Mouse (Mus musculus) midbrain, embryonic 14.5 days (tissue): ENCODE measurements around the gene Trh. TPM values are rescaled to one million over a fixed set of nuclear protein-coding genes. Genes with fewer than 3 reads are reported as not detected.

Source experiments
- ATAC-seq: fragments of 200-750 bp; cut with Nextera tagmentation; 2 replicates; pipeline ENCODE4 v1.8.0; 2017; ENCODE audit warnings: moderate number of reproducible peaks, moderate library complexity; ENCODE audit not compliant: low FRiP score, low TSS enrichment
- DNase-seq: peaks from one replicate; pipeline ENCODE4 v3.0.0-alpha.2; 2015
- H3K27ac ChIP-seq: fragments of 300-500 bp; sonication (generic); replicated peaks from 2 replicates; pipeline ENCODE4 v1.5.1; 2014; ENCODE audit warnings: mild to moderate bottlenecking, low read depth, low read length, moderate library complexity
- H3K27me3 ChIP-seq: fragments of 300-500 bp; sonication (generic); 2 replicates; pipeline ENCODE4 v1.6.1; 2014; ENCODE audit warnings: low read length, control low read depth, mixed read lengths; ENCODE audit not compliant: control insufficient read depth, insufficient read depth
- H3K36me3 ChIP-seq: fragments of 300-500 bp; sonication (generic); 2 replicates; pipeline ENCODE4 v1.6.1; 2014; ENCODE audit warnings: low read length, control low read depth; ENCODE audit not compliant: control insufficient read depth, insufficient read depth
- H3K4me1 ChIP-seq: fragments of 300-500 bp; sonication (generic); 2 replicates; pipeline ENCODE4 v1.6.1; 2014; ENCODE audit warnings: mild to moderate bottlenecking, antibody characterized with exemption, low read length, control low read depth; ENCODE audit not compliant: control insufficient read depth, insufficient read depth
- H3K4me2 ChIP-seq: fragments of 300-500 bp; sonication (generic); 2 replicates; pipeline ENCODE4 v1.6.1; 2014; ENCODE audit warnings: mild to moderate bottlenecking, low read length, moderate library complexity
- H3K4me3 ChIP-seq: fragments of 300-500 bp; sonication (generic); replicated peaks from 2 replicates; pipeline ENCODE4 v1.5.1; 2014; ENCODE audit warnings: low read depth, low read length
- H3K9ac ChIP-seq: fragments of 300-500 bp; sonication (generic); replicated peaks from 2 replicates; pipeline ENCODE4 v1.6.1; 2014; ENCODE audit warnings: mild to moderate bottlenecking, low read length, moderate library complexity
- H3K9me3 ChIP-seq: fragments of 300-500 bp; sonication (generic); 2 replicates; pipeline ENCODE4 v1.6.1; 2016; ENCODE audit warnings: low read length, control low read depth, mixed read lengths; ENCODE audit not compliant: control insufficient read depth
- WGBS: fragments of 180-500 bp; shearing (Covaris S2); extraction: QIAGEN DNeasy Blood & Tissue Kit; methylation state at CpG from one replicate; pipeline ENCODE4 v1.1.7; 2014; 5-methylcytosine and 5-hydroxymethylcytosine counted together
- polyA plus RNA-seq: library from polyadenylated mRNA; unstranded; fragments of >200 nt; fragmentation: Nextera tagmentation; extraction: Ambion mirVana; gene quantifications from 2 replicates; pipeline ENCODE4 v1.2.1, GENCODE M21; 2014

Trh gene
- polyA plus RNA-seq = 0.55 and 1.1 TPM in 2 replicates

DNA sequence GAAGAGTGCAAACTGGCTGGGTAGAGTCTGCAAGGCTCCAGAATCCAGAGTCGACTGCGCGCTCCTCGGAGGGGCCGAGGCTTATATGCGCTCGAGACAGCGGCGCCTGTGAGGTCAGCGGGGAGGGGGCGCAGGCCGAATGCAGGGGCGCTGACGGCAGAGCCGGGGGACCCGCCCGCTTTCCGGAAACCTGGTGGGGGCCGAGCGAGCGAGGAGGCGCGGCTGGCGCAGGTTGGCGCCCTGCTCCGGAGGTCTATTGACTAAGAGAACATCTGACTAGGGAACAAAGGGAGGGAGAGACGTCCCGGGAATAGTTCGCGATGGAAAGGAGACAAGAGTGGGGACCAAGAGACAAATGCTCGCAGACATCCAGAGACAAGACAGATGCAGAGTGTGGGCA, at the start of gene Trh:
Gene Trh (minus strand): TSS at position 60 of the 400 bp plus-strand sequence.
- ATAC-seq (no peak), DNase-seq (peak; percentile 39)
- WGBS = 1% methylated on average over 31 of the region's 31 CpGs
- no peaks in the 10 kb centered on the region for H3K36me3 ChIP-seq
- H3K9ac ChIP-seq = peak within 1 kb of the TSS; percentile 51
- peak within 1 kb of the TSS; percentile 34 for H3K4me3 ChIP-seq
- H3K27me3 ChIP-seq = peaks cover 7% of the 10 kb centered on the region
- H3K4me1 ChIP-seq = 0 out of 2 replicates have a peak, but pooled peaks cover 3% of the 10 kb centered on the region
- no peak within 1 kb of the TSS for H3K27ac ChIP-seq
- H3K9me3 ChIP-seq = no peaks in the 10 kb centered on the region
- H3K4me2 ChIP-seq = peak within 1 kb of the TSS; percentile 66

DNA sequence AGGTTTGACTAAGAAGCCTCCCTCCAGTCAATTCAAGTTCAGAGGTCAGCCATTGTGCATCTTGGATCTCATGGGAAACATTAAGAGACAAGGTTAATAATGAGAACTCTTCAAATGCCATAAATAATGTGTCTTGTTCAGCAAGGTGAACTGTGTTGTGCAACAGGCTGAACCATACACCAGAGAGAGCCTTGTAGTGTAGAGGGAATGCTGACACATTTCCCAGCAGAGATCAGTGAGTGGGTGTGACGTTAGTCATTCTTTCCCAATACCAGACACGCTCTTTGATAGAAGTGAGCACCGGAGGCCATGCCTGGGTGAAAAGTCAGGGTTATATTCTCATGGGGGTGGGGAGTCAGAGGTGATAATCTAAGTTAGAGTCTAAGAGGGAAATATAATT, 46.4 kb upstream of the Trh start:
- H3K27me3 ChIP-seq = no peaks in the 10 kb centered on the region
- DNase-seq (no peak), ATAC-seq (no peak)

DNA sequence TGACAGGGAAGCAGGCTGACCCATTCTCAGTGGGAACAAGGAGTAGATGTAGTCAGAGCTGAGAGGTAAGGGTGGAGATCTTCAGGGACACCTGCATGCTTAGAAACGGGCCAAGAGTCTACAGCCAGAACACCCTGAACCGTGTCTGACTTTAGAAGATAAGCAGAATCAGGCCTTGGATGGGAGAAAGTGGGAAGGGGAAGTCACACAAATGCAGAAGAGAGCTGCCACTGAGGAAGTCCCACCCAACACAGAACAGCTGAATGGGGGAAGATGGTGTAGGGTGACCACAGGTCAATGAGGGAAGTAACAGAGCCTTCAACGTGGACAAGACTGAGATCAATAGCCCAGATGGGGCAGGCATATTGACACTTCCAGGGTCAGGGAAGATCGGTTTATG, 42.4 kb upstream of the Trh start:
- no peaks in the 10 kb centered on the region for H3K27me3 ChIP-seq
- ATAC-seq = no peak
- H3K4me1 ChIP-seq = no peaks in the 10 kb centered on the region
- H3K9me3 ChIP-seq = no peaks in the 10 kb centered on the region
- H3K4me2 ChIP-seq = no peak overlapping the region
- no peak for DNase-seq
- H3K4me3 ChIP-seq = no peak overlapping the region
- no peaks in the 10 kb centered on the region for H3K36me3 ChIP-seq
- no peak overlapping the region for H3K9ac ChIP-seq
- WGBS = 61% methylated on average over 4 of the region's 4 CpGs
- H3K27ac ChIP-seq = no peak overlapping the region

More for the DNA sequence above, 46.4 kb upstream of the Trh start:
- Histone ChIP-seq H3K36me3 (no peaks in the 10 kb centered on the region), H3K27ac (no peak overlapping the region), H3K4me1 (no peaks in the 10 kb centered on the region), H3K9me3 (no peaks in the 10 kb centered on the region), H3K4me2 (no peak overlapping the region), H3K9ac (no peak overlapping the region), H3K4me3 (no peak overlapping the region)
- 84% methylated on average over 3 of the region's 3 CpGs for WGBS

DNA sequence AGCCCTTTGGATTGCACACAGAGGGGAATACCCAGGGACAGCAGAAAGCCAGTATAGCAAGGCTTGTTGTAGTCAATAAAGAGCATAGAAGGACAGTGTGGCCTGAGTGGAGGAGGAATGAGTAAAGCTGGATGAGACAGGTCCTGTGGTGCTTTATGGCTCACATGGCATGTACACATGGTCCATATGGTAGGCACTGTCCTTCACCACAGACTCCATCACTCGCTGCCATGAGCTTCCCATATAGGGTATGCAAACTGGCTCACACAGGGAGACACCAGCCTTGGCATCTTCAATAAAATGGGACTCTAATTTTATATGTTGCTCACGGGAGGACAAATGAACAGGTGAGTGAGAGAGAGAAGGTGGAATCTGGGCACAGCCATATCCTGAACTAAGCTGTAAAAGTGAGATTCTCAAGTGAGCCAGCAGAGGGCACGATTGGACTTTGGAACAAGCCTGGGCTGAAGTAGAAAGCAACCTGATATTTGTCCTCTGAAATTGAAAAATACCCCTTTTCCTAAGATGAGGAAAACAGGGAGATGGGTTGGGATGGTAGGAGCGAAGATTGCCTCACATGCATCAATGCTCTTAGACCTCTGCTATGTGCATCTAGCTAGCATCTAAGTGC, 41.9 kb upstream of the Trh start:
- Histone ChIP-seq H3K4me1 (no peaks in the 10 kb centered on the region), H3K9me3 (no peaks in the 10 kb centered on the region), H3K4me3 (no peak overlapping the region), H3K4me2 (no peak overlapping the region), H3K27me3 (no peaks in the 10 kb centered on the region), H3K36me3 (no peaks in the 10 kb centered on the region), H3K27ac (no peak overlapping the region), H3K9ac (no peak overlapping the region)
- WGBS = 28% methylated on average over 4 of the region's 4 CpGs
- ATAC-seq (no peak), DNase-seq (peak; percentile 91)

DNA sequence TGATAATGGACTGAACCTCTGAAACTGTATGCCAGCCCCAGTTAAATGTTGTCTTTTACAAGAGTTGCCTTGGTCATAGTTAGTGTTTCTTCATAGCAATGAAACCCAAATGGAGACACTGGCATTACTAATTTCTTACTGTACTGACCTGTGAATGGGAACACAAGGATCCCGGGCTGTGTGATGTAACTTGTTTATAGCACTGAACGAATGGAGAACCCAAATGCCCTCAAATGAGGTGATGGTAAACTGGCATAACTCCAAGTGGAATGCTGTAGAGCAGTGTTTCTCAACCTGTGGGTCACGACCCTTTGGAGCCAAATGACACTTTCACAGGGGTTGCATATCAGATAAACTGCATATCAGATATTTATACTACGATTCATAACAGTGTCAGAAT, 41.1 kb upstream of the Trh start:
- DNase-seq (no peak), ATAC-seq (no peak)
- no peaks in the 10 kb centered on the region for H3K27me3 ChIP-seq
- no peaks in the 10 kb centered on the region for H3K9me3 ChIP-seq
- H3K4me3 ChIP-seq = no peak overlapping the region
- WGBS = 78% methylated on average over 4 of the region's 4 CpGs
- no peak overlapping the region for H3K4me2 ChIP-seq
- H3K4me1 ChIP-seq = no peaks in the 10 kb centered on the region
- H3K9ac ChIP-seq = no peak overlapping the region
- no peaks in the 10 kb centered on the region for H3K36me3 ChIP-seq
- H3K27ac ChIP-seq = no peak overlapping the region

DNA sequence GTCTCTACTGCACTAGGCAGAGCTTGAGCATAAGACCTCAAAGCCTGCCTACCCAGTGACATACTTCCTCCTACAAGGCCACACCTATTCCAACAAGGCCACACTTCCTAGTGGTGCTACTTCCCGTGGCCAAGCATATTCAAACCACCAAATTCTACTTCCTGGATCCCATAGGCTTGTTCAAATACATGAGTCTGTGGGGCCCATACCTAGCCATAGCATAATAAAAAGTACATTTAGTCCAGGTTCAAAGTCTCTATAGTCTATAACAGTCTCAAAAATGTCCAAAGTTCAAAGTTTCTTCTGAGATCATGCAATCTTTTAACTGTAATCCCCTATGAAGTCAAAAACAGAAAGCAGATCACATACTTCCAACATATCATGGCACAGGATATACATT, 32.7 kb upstream of the Trh start:
- Histone ChIP-seq H3K4me3 (no peak overlapping the region), H3K9me3 (no peaks in the 10 kb centered on the region), H3K4me1 (peaks cover 5% of the 10 kb centered on the region; the same call in 1 of the 2 replicates), H3K27me3 (no peaks in the 10 kb centered on the region), H3K36me3 (no peaks in the 10 kb centered on the region), H3K9ac (no peak overlapping the region), H3K27ac (no peak overlapping the region), H3K4me2 (no peak overlapping the region)
- no peak for ATAC-seq
- no peak for DNase-seq
- 88% methylated on average over 1 of the region's 1 CpGs for WGBS

DNA sequence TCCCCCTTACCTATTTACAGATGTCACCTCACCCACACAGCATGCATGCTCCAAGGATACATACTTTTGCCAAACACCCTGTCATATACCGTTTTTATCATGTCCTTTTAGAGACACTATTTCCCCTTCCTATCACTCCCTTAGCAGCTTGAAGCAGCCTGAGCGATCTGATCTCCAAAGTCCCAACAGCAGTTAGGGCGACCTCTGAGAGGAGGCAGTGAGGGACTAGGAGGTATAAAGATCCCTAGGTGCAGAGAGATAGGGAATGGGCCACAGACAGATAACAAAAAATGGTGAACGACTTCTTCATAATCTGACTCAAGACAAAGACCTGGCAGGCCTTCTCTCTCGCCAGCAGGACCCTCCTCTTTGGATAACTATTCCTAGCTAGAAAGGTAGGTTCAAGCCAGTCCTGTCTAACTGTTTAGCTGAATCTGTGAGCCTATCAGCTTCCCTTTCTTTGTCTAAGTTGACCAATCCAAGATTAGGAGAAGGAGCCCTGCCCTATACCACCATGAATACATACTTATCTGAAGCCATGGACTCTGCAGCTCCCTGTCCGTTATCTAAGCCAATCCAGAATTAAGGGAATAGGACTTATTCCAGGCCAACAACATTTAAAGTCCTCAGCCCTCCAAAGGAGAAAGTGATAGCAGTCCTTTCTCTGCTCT, 29.3 kb upstream of the Trh start:
- Histone ChIP-seq H3K9me3 (no peaks in the 10 kb centered on the region), H3K9ac (no peak overlapping the region), H3K4me2 (no peak overlapping the region), H3K36me3 (no peaks in the 10 kb centered on the region), H3K4me1 (peaks cover 5% of the 10 kb centered on the region; the same call in 1 of the 2 replicates), H3K27ac (no peak overlapping the region), H3K4me3 (no peak overlapping the region), H3K27me3 (no peaks in the 10 kb centered on the region)
- 74% methylated on average over 6 of the region's 6 CpGs for WGBS
- DNase-seq = no peak
- no peak for ATAC-seq

DNA sequence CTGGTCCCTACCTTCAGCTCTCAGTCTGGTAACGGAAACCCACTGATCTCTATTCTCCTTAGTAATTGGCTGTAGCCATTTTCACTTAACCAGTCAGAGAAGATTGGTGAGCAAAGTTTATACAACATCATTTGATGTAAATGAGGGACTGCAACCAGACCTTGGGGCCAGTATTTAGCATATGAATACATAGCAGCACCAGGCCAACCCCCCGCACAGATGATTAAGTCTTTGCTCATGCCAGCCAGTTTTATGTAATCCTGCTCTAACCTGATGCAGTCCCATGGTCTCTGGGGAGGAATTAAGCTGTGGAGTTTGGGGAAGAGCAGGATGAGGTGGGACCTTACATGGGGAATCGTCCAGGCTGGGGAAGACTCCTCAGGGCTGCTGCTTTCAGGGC, 28.2 kb upstream of the Trh start:
- Histone ChIP-seq H3K4me1 (peaks cover 5% of the 10 kb centered on the region; the same call in 1 of the 2 replicates), H3K9me3 (no peaks in the 10 kb centered on the region), H3K27me3 (no peaks in the 10 kb centered on the region), H3K27ac (no peak overlapping the region), H3K9ac (no peak overlapping the region), H3K4me2 (no peak overlapping the region), H3K4me3 (no peak overlapping the region), H3K36me3 (no peaks in the 10 kb centered on the region)
- peak; percentile 43 for DNase-seq
- WGBS = 29% methylated on average over 3 of the region's 3 CpGs
- no peak for ATAC-seq

DNA sequence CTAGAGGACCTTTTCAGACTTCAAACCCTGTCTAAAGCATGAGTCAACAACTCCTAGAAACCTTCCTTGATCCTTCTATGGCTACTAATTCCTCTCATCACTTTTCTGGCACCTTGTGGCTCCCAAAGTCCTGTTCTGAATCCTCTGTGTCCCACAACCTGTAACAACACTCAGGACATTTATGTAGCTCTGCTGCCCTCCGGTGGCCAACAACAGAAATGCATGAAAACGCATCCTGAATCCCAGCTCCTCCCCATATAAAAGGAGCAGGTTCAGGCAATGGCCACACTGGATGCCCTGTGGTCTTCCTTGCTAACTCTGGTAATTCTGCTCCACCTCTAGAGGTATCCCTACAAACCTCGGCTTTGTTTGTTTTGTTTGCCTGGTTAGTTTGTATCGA, 24.6 kb upstream of the Trh start:
- H3K9me3 ChIP-seq = no peaks in the 10 kb centered on the region
- ATAC-seq (no peak), DNase-seq (peak; percentile 89)
- WGBS = 11% methylated on average over 4 of the region's 4 CpGs
- H3K27ac ChIP-seq = no peak overlapping the region
- no peak overlapping the region for H3K9ac ChIP-seq
- peaks cover 5% of the 10 kb centered on the region; the same call in 1 of the 2 replicates for H3K4me1 ChIP-seq
- H3K36me3 ChIP-seq = no peaks in the 10 kb centered on the region
- no peak overlapping the region for H3K4me3 ChIP-seq
- no peaks in the 10 kb centered on the region for H3K27me3 ChIP-seq
- no peak overlapping the region for H3K4me2 ChIP-seq
